20 mouse cellular contexts compared by ENCODE assay signal in the genomic region with DNA sequence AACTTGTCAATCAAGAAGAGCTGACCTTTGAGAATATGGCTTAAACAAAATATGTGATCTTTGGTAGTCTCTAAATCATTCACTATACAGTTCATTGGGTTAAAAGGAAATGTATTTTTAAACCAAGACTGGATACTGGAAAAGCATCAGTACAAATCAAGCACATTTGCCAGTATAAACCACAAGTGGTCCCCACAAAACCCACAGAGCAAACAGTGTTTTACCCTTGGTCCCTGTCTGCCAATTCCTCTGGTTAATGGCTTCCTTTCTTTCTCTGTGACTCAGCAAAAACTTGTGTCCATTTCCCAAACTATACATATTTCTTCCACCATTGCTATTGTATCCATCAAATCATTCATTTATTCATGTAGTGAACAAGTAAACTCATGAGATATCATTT.
DNase-seq lines count a peak whose midpoint lies in the region; ATAC-seq and TF ChIP-seq lines count a peak whose summit lies in the region.
"Had no signal": no experiment of that assay in that cellular context is flagged by ENCODE, and none has a peak within 500 bp of the region (broad histone marks: within the 10 kb centered on the region; RNA-seq: fewer than 3 reads in every experiment).

No protein-coding gene starts in this region.

- TF ChIP-seq POLR2A in cerebellum, adult 2 months (IDR thresholded peaks at IDR 0.05; ENCODE audit: borderline replicate concordance, insufficient read depth, low read length) = no peak

- no peak for ATAC-seq in embryonic facial prominence, embryonic 14.5 days (ENCODE audit: low read depth)
- no peak for ATAC-seq in forebrain, embryonic 16.5 days
- ATAC-seq: activated CD4-positive, CD25-positive, alpha-beta regulatory T cell, adult 4 months; forebrain, embryonic 14.5 days; forebrain, postnatal 0 days; Patski had no signal

- H3K9me3 ChIP-seq in embryonic facial prominence, embryonic 14.5 days (ENCODE audit: control insufficient read depth, low read length) = no peaks in the 10 kb centered on the region
- H3K9me3 ChIP-seq in embryonic facial prominence, embryonic 10.5 days = no peaks in the 10 kb centered on the region
- H3K9me3 ChIP-seq in forebrain, embryonic 16.5 days (ENCODE audit: control insufficient read depth, low read length) = no peaks in the 10 kb centered on the region
- H3K9me3 ChIP-seq: embryonic facial prominence, embryonic 13.5 days; forebrain, embryonic 10.5 days; forebrain, embryonic 12.5 days had no signal

- no peaks in the 10 kb centered on the region for H3K36me3 ChIP-seq in embryonic facial prominence, embryonic 14.5 days (ENCODE audit: control insufficient read depth, insufficient read depth, low read length)
- H3K36me3 ChIP-seq in embryonic facial prominence, embryonic 10.5 days (replicated peaks) = no peaks in the 10 kb centered on the region
- H3K36me3 ChIP-seq in forebrain, embryonic 16.5 days (ENCODE audit: control insufficient read depth, insufficient read depth) = no peaks in the 10 kb centered on the region
- H3K36me3 ChIP-seq: embryonic facial prominence, embryonic 13.5 days; forebrain, embryonic 10.5 days; forebrain, embryonic 12.5 days had no signal

- H3K4me3 ChIP-seq in embryonic facial prominence, embryonic 14.5 days (ENCODE audit: low read depth, low read length) = no peak overlapping the region
- H3K4me3 ChIP-seq in embryonic facial prominence, embryonic 10.5 days = no peak overlapping the region
- no peak overlapping the region for H3K4me3 ChIP-seq in cerebellum, adult 2 months (replicated peaks; ENCODE audit: insufficient read depth, low read depth, low read length)
- H3K4me3 ChIP-seq in forebrain, embryonic 16.5 days (replicated peaks; ENCODE audit: low read length) = no peak overlapping the region
- H3K4me3 ChIP-seq: embryonic facial prominence, embryonic 13.5 days; forebrain, embryonic 10.5 days; forebrain, embryonic 12.5 days had no signal

- H3K27me3 ChIP-seq in embryonic facial prominence, embryonic 14.5 days (replicated peaks; ENCODE audit: control insufficient read depth, insufficient read depth, low read length) = no peaks in the 10 kb centered on the region
- no peaks in the 10 kb centered on the region for H3K27me3 ChIP-seq in embryonic facial prominence, embryonic 10.5 days (replicated peaks; ENCODE audit: low read depth, poor library complexity, severe bottlenecking)
- H3K27me3 ChIP-seq in cerebellum, adult 2 months (ENCODE audit: control insufficient read depth, insufficient read depth, low read length) = no peaks in the 10 kb centered on the region; the same call in 1 of the 2 replicates
- no peaks in the 10 kb centered on the region for H3K27me3 ChIP-seq in forebrain, embryonic 16.5 days (replicated peaks; ENCODE audit: control insufficient read depth, insufficient read depth, low read length)
- H3K27me3 ChIP-seq: embryonic facial prominence, embryonic 13.5 days; forebrain, embryonic 12.5 days had no signal

- H3K4me1 ChIP-seq in embryonic facial prominence, embryonic 14.5 days (ENCODE audit: control insufficient read depth, insufficient read depth, low read length) = no peaks in the 10 kb centered on the region
- no peaks in the 10 kb centered on the region; the same call in 1 of the 2 replicates for H3K4me1 ChIP-seq in embryonic facial prominence, embryonic 10.5 days
- H3K4me1 ChIP-seq in cerebellum, adult 2 months (ENCODE audit: control insufficient read depth, insufficient read depth, low read length) = no peaks in the 10 kb centered on the region
- H3K4me1 ChIP-seq in forebrain, embryonic 16.5 days (replicated peaks; ENCODE audit: control insufficient read depth, insufficient read depth, low read length) = no peaks in the 10 kb centered on the region
- H3K4me1 ChIP-seq: embryonic facial prominence, embryonic 13.5 days; forebrain, embryonic 12.5 days had no signal

- H3K4me2 ChIP-seq in embryonic facial prominence, embryonic 14.5 days (ENCODE audit: low read depth, low read length) = no peak overlapping the region
- no peak overlapping the region for H3K4me2 ChIP-seq in forebrain, embryonic 16.5 days (ENCODE audit: low read length)
- H3K4me2 ChIP-seq: embryonic facial prominence, embryonic 13.5 days; forebrain, embryonic 12.5 days had no signal

- TF ChIP-seq CTCF in cerebellum, adult 2 months (IDR thresholded peaks at IDR 0.05; ENCODE audit: borderline replicate concordance, insufficient read depth, low read depth, low read length) = no peak

- no peak overlapping the region for H3K9ac ChIP-seq in embryonic facial prominence, embryonic 14.5 days (ENCODE audit: low read depth, low read length)
- no peak overlapping the region for H3K9ac ChIP-seq in forebrain, embryonic 16.5 days (replicated peaks; ENCODE audit: low read depth, low read length)
- H3K9ac ChIP-seq: embryonic facial prominence, embryonic 13.5 days; forebrain, embryonic 12.5 days; forebrain, postnatal 0 days had no signal

- peak; percentile 29 for DNase-seq in embryonic facial prominence, embryonic 14.5 days (ENCODE audit: low spot score)
- DNase-seq in embryonic facial prominence, embryonic 10.5 days (ENCODE audit: low spot score) = no peak
- peak; percentile 62 for DNase-seq in 416B (ENCODE audit: low read depth)
- DNase-seq in fibroblast of lung, adult 2 months (ENCODE audit: low read depth) = peak; percentile 45
- DNase-seq in cerebellum, adult 2 months = no peak
- DNase-seq: adrenal gland, adult 8-10 months; adrenal gland, postnatal 14 days; adrenal gland, postnatal 36 days; cerebellum, adult 11-12 months; cerebellum, adult 8-10 months; cerebellum, postnatal 10 days; cerebellum, postnatal 25 days; forebrain, postnatal 0 days had no signal

- H3K27ac ChIP-seq in embryonic facial prominence, embryonic 14.5 days (replicated peaks; ENCODE audit: low read depth, low read length) = no peak overlapping the region
- no peak overlapping the region for H3K27ac ChIP-seq in embryonic facial prominence, embryonic 10.5 days (replicated peaks)
- no peak overlapping the region for H3K27ac ChIP-seq in cerebellum, adult 2 months (ENCODE audit: insufficient read depth, low read length)
- no peak overlapping the region for H3K27ac ChIP-seq in forebrain, embryonic 16.5 days (ENCODE audit: low read length)
- H3K27ac ChIP-seq: embryonic facial prominence, embryonic 13.5 days; forebrain, embryonic 10.5 days; forebrain, embryonic 12.5 days had no signal

Comparison
In these comparisons a context has a peak if more than half of its experiments do, and no peak if none do; other contexts are left out.
1. DNase-seq: peak in embryonic facial prominence, embryonic 14.5 days (single experiment), 416B (single experiment) and fibroblast of lung, adult 2 months (single experiment); none in embryonic facial prominence, embryonic 10.5 days (single experiment) and cerebellum, adult 2 months (0 of 2).